Mouse (Mus musculus) neural tube, embryonic 14.5 days (tissue): ENCODE measurements at regions not wholly inside any gene's neighbourhood (a gene's known extent, or its start where the extent isn't known, plus 50 kb on each side); places are given as distances from the start of the nearest gene placed in this dataset.

Experiments
- ATAC-seq: fragments of 200-750 bp; cut with Nextera tagmentation; 2 replicates; pipeline ENCODE4 v1.8.0; 2017; ENCODE audit warnings: low read depth, mild to moderate bottlenecking, moderate TSS enrichment, moderate library complexity
- H3K27ac ChIP-seq: fragments of 300-500 bp; sonication (generic); 2 replicates; pipeline ENCODE4 v1.5.1; 2014; ENCODE audit warnings: low read depth, mild to moderate bottlenecking, control low read depth, low read length, moderate library complexity, mixed read lengths
- H3K27me3 ChIP-seq: fragments of 300-500 bp; sonication (generic); 2 replicates; pipeline ENCODE4 v1.6.1; 2014; ENCODE audit warnings: low read length; ENCODE audit not compliant: control insufficient read depth, insufficient read depth
- H3K36me3 ChIP-seq: fragments of 300-500 bp; sonication (generic); 2 replicates; pipeline ENCODE4 v1.6.1; 2014; ENCODE audit warnings: low read length, mixed read lengths; ENCODE audit not compliant: control insufficient read depth, insufficient read depth
- H3K4me1 ChIP-seq: fragments of 300-500 bp; sonication (generic); 2 replicates; pipeline ENCODE4 v1.6.1; 2014; ENCODE audit warnings: low read length; ENCODE audit not compliant: control insufficient read depth, insufficient read depth
- H3K4me2 ChIP-seq: fragments of 300-500 bp; sonication (generic); 2 replicates; pipeline ENCODE4 v1.6.1; 2014; ENCODE audit warnings: mild to moderate bottlenecking, low read depth, low read length, control low read depth
- H3K4me3 ChIP-seq: fragments of 300-500 bp; sonication (generic); 2 replicates; pipeline ENCODE4 v1.5.1; 2014; ENCODE audit warnings: low read depth, low read length, control low read depth, mixed read lengths
- H3K9ac ChIP-seq: fragments of 300-500 bp; sonication (generic); replicated peaks from 2 replicates; pipeline ENCODE4 v1.6.1; 2014; ENCODE audit warnings: low read depth, mild to moderate bottlenecking, control low read depth, low read length, mixed read lengths
- H3K9me3 ChIP-seq: fragments of 300-500 bp; sonication (generic); 2 replicates; pipeline ENCODE4 v1.6.1; 2016; ENCODE audit warnings: low read length; ENCODE audit not compliant: control insufficient read depth
- WGBS: fragments of 180-500 bp; shearing (Covaris S2); extraction: QIAGEN DNeasy Blood & Tissue Kit; methylation state at CpG from one replicate; pipeline ENCODE4 v1.1.7; 2014; 5-methylcytosine and 5-hydroxymethylcytosine counted together

DNA sequence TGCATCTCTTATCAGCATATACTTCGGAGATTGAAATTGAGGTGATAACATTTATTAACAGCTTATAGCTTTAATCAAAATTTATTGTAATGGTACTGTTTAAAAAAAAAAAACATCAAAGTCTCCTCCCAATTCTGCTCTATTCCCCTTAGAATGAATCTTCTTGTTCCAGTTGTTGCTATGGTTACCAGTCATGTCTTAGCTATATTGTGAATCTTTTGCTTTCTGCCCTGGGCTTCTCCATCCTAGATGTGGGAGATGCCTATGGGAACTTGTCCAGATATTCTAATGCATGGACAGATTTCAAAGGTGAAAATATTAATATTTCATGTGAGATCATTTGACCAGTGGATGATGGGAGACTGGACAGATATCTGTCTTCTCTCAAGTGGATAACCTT, 79.5 kb upstream of the Cxadr start:
- no peaks in the 10 kb centered on the region for H3K4me1 ChIP-seq
- H3K36me3 ChIP-seq, result no peaks in the 10 kb centered on the region
- no peaks in the 10 kb centered on the region for H3K27me3 ChIP-seq
- 90% methylated on average over 1 of the region's 1 CpGs for WGBS
- H3K9ac ChIP-seq, result no peak overlapping the region
- H3K4me3 ChIP-seq, result no peak overlapping the region
- H3K9me3 ChIP-seq, result no peaks in the 10 kb centered on the region
- no peak overlapping the region for H3K27ac ChIP-seq
- ATAC-seq, result no peak
- H3K4me2 ChIP-seq, result no peak overlapping the region

DNA sequence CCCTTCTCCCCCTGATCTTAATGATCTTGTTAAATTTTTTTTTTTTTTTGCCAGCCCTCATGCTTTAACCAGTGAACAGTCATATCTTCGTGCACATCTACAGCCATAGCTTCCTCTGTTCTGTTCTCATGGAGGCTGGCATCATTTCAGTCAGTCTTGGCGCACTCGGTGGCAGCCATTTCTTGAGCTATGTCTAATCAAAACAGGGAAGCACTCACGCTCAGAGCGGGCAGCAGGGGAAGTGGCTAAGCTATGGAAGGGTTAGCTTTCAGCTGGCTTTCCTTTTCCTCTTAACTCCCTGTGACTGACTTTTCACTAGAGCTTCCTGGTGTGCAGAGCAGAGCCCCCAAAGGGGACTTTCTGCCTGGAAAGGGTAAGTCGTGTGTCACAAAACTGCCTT, 83.7 kb upstream of the Cxadr start:
- Histone ChIP-seq H3K9me3 (no peaks in the 10 kb centered on the region), H3K4me1 (no peaks in the 10 kb centered on the region), H3K27ac (no peak overlapping the region), H3K9ac (no peak overlapping the region), H3K4me2 (no peak overlapping the region), H3K36me3 (no peaks in the 10 kb centered on the region), H3K4me3 (no peak overlapping the region), H3K27me3 (no peaks in the 10 kb centered on the region)
- no peak for ATAC-seq
- 64% methylated on average over 6 of the region's 6 CpGs for WGBS

DNA sequence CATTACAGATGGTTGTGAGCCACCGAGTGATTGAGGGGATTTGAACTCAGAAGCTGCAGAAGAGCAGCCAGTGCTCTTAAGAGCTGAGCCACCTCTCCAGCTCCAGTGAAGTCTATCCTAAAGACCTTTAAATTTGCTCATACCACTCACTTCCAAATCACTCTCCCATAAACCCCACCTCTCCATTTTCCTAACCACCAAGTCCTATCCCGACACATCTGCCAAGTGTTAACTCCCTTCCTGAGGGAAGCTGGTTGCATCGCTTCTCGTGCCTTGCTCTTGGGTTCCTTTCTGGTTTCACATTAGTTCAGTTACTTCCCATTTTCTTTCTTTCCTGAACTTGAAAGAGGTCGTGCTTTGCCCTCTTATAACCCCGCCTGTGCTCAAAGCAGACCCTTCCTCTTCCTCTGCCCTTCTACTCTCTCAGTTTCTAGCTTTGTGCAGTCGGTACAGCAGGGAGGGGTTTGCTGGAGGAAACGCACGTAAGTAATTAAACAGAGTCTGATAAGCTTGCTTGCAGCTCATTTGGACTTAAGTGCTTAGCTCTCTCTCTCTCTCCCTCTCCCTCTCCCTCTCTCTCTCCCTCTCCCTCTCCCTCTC, 84.4 kb upstream of the Cxadr start:
- Histone ChIP-seq H3K4me3 (no peak overlapping the region), H3K27me3 (no peaks in the 10 kb centered on the region), H3K9me3 (no peaks in the 10 kb centered on the region), H3K9ac (no peak overlapping the region), H3K4me1 (no peaks in the 10 kb centered on the region), H3K4me2 (no peak overlapping the region), H3K27ac (no peak overlapping the region), H3K36me3 (no peaks in the 10 kb centered on the region)
- 63% methylated on average over 9 of the region's 9 CpGs for WGBS
- ATAC-seq, result no peak

DNA sequence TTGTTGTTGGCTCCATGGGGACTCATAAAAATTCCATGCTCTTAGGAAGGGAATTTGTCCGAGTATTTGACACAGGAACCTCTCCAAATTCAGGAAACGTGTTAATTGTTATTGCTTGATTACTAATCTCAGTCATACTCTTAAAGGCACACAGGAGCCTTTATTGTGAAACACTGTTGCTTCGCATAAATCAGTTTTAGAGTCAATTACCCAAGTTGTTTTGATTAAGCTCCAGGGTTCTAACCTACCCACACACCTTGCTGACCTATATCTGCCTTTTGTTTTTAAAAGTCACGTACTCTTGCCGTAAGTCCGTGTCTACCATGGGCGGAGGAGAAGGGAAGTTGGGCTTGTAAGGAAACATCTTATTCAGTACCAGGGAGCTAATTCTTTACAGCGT, 89.6 kb upstream of the Cxadr start:
- no peak for ATAC-seq
- Histone ChIP-seq H3K4me2 (no peak overlapping the region), H3K36me3 (no peaks in the 10 kb centered on the region), H3K9ac (no peak overlapping the region), H3K9me3 (no peaks in the 10 kb centered on the region), H3K4me3 (no peak overlapping the region), H3K27me3 (no peaks in the 10 kb centered on the region), H3K27ac (no peak overlapping the region), H3K4me1 (no peaks in the 10 kb centered on the region)
- WGBS, result 85% methylated on average over 8 of the region's 8 CpGs

DNA sequence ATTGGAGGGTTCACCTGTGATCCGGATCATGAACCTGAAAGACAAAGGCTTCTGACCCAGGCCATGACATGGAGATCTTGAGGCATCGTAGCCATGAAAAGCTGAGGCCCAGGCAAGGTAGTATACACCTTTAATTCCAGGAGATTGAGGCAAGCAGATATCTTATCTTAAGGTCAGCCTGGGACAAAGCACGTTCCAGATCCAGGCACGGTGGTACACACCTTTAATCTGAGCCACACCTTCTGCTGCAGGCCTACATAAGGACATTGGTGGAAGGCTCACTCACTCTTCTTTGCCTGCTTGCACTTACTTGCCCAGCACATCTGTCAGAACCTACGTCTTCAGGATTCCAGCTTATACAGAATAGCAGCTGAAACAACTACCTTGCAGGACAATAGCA, 93.0 kb upstream of the Cxadr start:
- H3K4me2 ChIP-seq, result no peak overlapping the region
- H3K9me3 ChIP-seq, result no peaks in the 10 kb centered on the region
- H3K4me1 ChIP-seq, result no peaks in the 10 kb centered on the region
- no peak overlapping the region for H3K4me3 ChIP-seq
- ATAC-seq, result no peak
- no peak overlapping the region for H3K9ac ChIP-seq
- no peak overlapping the region for H3K27ac ChIP-seq
- H3K36me3 ChIP-seq, result no peaks in the 10 kb centered on the region
- 93% methylated on average over 5 of the region's 5 CpGs for WGBS
- H3K27me3 ChIP-seq, result no peaks in the 10 kb centered on the region

DNA sequence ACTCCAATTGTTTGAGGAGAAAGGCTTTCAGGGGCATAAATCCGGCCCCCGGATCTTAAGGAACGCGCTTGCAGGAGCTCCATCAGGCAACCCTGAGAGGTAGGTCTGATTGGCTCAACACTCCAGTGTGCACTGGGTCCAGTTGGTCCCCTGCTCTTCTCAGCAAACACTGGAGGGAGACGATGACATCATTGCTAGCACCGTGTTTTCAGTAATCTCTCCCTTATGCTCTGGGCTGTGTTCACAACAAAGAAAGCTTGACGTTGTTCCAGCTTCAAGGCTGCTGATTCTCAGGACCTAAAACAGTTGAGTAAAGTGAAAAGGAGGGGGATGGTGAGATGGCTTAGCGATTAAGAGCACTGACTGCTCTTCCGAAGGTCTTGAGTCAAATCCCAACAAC, 97.0 kb upstream of the Cxadr start:
- ATAC-seq, result no peak
- Histone ChIP-seq H3K4me3 (no peak overlapping the region), H3K27me3 (no peaks in the 10 kb centered on the region), H3K4me1 (no peaks in the 10 kb centered on the region), H3K4me2 (no peak overlapping the region), H3K9me3 (no peaks in the 10 kb centered on the region), H3K36me3 (no peaks in the 10 kb centered on the region), H3K27ac (no peak overlapping the region), H3K9ac (no peak overlapping the region)
- WGBS, result 86% methylated on average over 9 of the region's 9 CpGs

DNA sequence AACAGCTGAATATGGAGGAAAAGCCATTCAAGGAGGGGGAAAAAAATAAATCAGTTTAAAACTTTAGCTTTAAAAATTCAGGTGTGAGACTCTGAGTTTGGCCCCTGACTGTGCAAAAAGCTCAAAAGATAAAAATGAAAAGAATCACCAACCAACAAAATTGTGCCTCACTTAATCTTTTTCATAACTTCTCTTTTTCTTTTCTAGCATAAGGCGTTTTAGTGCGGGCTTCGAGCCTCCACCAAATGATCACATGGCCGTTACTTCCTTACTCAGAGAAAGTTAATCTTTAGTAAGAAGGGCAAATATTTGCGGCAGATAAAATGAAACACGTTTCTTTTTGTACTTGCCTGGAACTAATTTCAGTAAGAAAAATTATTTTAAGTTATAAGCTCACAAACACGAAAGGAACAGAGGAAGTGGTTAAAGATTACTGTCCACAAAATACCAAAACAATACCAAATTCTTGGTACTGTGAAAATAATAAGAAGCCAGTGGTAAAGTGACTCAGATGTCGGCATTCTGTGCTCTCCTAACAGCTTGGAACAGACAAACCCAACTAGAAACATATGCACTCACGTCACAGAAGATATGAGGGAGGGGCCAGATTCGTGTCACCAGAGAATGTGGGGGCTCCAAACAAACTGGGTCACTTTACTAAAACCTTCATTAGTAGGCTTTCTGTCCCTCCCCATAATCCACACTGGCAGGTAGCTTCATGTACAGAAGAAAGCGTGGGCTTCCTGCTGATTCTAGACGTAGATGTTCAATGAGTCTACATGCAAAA, 101.1 kb upstream of the Cxadr start:
- Histone ChIP-seq H3K9me3 (no peaks in the 10 kb centered on the region), H3K4me1 (no peaks in the 10 kb centered on the region), H3K9ac (no peak overlapping the region), H3K4me2 (no peak overlapping the region), H3K27ac (no peak overlapping the region), H3K27me3 (no peaks in the 10 kb centered on the region), H3K36me3 (no peaks in the 10 kb centered on the region), H3K4me3 (no peak overlapping the region)
- ATAC-seq, result no peak
- WGBS, result 89% methylated on average over 12 of the region's 12 CpGs

DNA sequence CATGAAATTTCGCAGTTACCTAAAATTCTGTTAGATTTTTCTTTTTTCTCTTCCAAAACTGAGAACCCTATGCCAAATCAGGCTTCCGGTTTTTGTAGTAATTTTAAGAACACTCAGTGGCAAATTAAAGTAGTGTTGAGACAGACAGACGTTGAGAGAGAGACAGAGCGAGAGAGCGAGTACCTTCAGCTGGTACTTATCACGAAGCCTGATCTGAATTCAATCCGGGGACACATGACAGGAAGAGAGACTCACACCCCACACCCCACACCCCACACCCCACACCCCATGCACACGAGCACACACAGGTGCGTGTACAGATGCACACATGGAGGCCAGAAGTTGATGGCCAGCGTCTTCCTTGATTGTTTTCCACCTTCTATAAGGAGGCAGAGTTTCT, 102.0 kb upstream of the Cxadr start:
- H3K4me2 ChIP-seq, result no peak overlapping the region; the same call in 1 of the 2 replicates
- no peak overlapping the region for H3K9ac ChIP-seq
- H3K4me3 ChIP-seq, result no peak overlapping the region
- ATAC-seq, result no peak
- H3K36me3 ChIP-seq, result no peaks in the 10 kb centered on the region
- no peak overlapping the region for H3K27ac ChIP-seq
- H3K4me1 ChIP-seq, result no peaks in the 10 kb centered on the region
- H3K27me3 ChIP-seq, result no peaks in the 10 kb centered on the region
- H3K9me3 ChIP-seq, result no peaks in the 10 kb centered on the region
- WGBS, result 83% methylated on average over 10 of the region's 10 CpGs

DNA sequence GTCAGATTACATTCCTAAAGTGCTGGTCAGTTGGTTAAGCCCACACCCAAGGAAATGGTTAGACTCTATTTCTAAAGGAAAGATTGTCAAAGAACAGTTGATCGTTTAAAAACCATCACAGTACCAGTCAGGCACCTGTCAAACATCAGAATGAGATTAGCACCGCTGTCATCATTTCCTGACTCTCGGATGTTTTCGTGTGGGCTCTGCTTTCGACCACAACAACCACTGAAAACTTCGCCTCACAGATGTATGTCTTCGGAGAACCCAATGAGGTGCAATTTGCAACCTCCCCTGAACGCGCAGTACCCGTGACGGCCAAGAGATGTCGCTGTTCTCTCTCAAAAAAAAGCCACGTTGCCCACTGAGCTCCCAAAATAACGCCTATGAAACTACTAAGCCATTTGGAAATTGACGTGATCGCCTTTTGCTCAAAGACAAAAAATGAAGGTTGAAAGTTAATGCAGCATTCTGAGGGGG, 102.6 kb upstream of the Cxadr start:
- no peak overlapping the region for H3K27ac ChIP-seq
- no peaks in the 10 kb centered on the region for H3K4me1 ChIP-seq
- H3K27me3 ChIP-seq, result no peaks in the 10 kb centered on the region
- 9% methylated on average over 16 of the region's 16 CpGs for WGBS
- H3K4me3 ChIP-seq, result no peak overlapping the region
- H3K9ac ChIP-seq, result no peak overlapping the region
- H3K36me3 ChIP-seq, result no peaks in the 10 kb centered on the region
- ATAC-seq, result peak; percentile 70
- peak overlapping the region; percentile 11; the same call in 1 of the 2 replicates for H3K4me2 ChIP-seq
- H3K9me3 ChIP-seq, result no peaks in the 10 kb centered on the region
